Mouse (Mus musculus) C2C12 (cell line): ENCODE data around the gene Arhgef18. TPM values are rescaled to one million over a fixed set of nuclear protein-coding genes. Genes with fewer than 3 reads are reported as not detected.

Experiments
- H3K27me3 ChIP-seq: one replicate; pipeline ENCODE4 v1.6.1; 2011; ENCODE audit not compliant: control insufficient read depth, insufficient read depth, insufficient read length
- H3K36me3 ChIP-seq: one replicate; pipeline ENCODE4 v1.6.1; 2011; ENCODE audit not compliant: control insufficient read depth, insufficient read depth
- H3K4me3 ChIP-seq: one replicate; pipeline ENCODE4 v1.5.1; 2011; ENCODE audit warnings: mild to moderate bottlenecking, control low read depth; ENCODE audit not compliant: poor library complexity, insufficient read depth, severe bottlenecking
- H3K79me2 ChIP-seq: one replicate; pipeline ENCODE4 v1.6.1; 2011; ENCODE audit not compliant: control insufficient read depth, insufficient read depth
- H3K79me3 ChIP-seq: one replicate; pipeline ENCODE4 v1.6.1; 2011; ENCODE audit warnings: low read depth, control low read depth
- H3ac ChIP-seq: one replicate; pipeline ENCODE3; 2011; ENCODE audit warnings: low read depth; ENCODE audit not compliant: control insufficient read depth, insufficient read length
- CEBPB ChIP-seq: IDR thresholded peaks from one replicate; pipeline ENCODE4 v1.6.1; 2011; ENCODE audit warnings: low read depth, mild to moderate bottlenecking, control low read depth, moderate library complexity
- CTCF ChIP-seq: IDR thresholded peaks from one replicate; pipeline ENCODE4 v1.5.1; 2011; ENCODE audit not compliant: control insufficient read depth, insufficient read depth, insufficient read length
- FOSL1 ChIP-seq: IDR thresholded peaks from one replicate; pipeline ENCODE4 v1.8.0; 2011; ENCODE audit warnings: mild to moderate bottlenecking, low read length; ENCODE audit not compliant: poor library complexity, insufficient read depth, severe bottlenecking
- MAX ChIP-seq: IDR thresholded peaks from one replicate; pipeline ENCODE4 v1.6.1; 2011; ENCODE audit warnings: mild to moderate bottlenecking, control low read depth
- MYOD1 ChIP-seq: IDR thresholded peaks from one replicate; pipeline ENCODE4 v1.6.1; 2011; ENCODE audit warnings: low read depth; ENCODE audit not compliant: control insufficient read depth, insufficient read length
- MYOG ChIP-seq: IDR thresholded peaks from one replicate; pipeline ENCODE4 v1.6.1; 2011; ENCODE audit not compliant: control insufficient read depth, insufficient read length; ENCODE audit errors: extremely low read depth
- USF1 ChIP-seq: IDR thresholded peaks from one replicate; pipeline ENCODE4 v1.6.1; 2011; ENCODE audit warnings: low read depth, mild to moderate bottlenecking, control low read depth, moderate library complexity
- polyA plus RNA-seq: library from polyadenylated mRNA; unstranded; fragments of >200 nt; fragmentation: generic; extraction: Trizol; gene quantifications from one replicate; pipeline ENCODE4 v1.2.1, GENCODE M21; 2012; ENCODE audit warnings: missing spikeins

The Arhgef18 gene
- polyA plus RNA-seq, 1 experiment: 18.4 TPM

DNA sequence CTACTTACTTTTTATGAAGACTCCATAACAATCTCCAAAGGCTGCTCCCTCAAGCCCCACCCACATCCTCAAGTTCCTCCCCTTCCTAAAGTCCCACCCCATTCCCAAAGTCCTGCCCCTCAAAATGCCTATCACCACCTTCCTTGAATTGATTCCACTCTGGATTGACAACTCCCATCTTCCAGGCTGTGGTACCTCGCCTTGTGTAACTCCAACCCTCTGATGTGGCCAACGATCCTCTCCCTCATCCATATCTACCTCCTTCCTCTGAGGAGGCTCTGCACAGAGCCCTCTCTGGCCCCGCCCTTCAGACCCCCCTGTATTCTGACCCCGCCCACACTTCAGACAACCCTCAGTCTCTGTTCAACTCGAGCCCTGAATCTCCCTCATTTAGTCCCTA lies 92.4 kb downstream of the Arhgef18 start:
- Histone ChIP-seq H3K36me3 (no peaks in the 10 kb centered on the region), H3K4me3 (no peak overlapping the region), H3K79me3 (no peaks in the 10 kb centered on the region), H3ac (no peak overlapping the region), H3K27me3 (no peaks in the 10 kb centered on the region), H3K79me2 (no peaks in the 10 kb centered on the region)
- TF ChIP-seq MAX: no peak
- TF ChIP-seq CTCF: no peak
- TF ChIP-seq FOSL1: no peak
- TF ChIP-seq MYOD1: no peak
- TF ChIP-seq CEBPB: no peak
- no peak for TF ChIP-seq USF1
- TF ChIP-seq MYOG: no peak

DNA sequence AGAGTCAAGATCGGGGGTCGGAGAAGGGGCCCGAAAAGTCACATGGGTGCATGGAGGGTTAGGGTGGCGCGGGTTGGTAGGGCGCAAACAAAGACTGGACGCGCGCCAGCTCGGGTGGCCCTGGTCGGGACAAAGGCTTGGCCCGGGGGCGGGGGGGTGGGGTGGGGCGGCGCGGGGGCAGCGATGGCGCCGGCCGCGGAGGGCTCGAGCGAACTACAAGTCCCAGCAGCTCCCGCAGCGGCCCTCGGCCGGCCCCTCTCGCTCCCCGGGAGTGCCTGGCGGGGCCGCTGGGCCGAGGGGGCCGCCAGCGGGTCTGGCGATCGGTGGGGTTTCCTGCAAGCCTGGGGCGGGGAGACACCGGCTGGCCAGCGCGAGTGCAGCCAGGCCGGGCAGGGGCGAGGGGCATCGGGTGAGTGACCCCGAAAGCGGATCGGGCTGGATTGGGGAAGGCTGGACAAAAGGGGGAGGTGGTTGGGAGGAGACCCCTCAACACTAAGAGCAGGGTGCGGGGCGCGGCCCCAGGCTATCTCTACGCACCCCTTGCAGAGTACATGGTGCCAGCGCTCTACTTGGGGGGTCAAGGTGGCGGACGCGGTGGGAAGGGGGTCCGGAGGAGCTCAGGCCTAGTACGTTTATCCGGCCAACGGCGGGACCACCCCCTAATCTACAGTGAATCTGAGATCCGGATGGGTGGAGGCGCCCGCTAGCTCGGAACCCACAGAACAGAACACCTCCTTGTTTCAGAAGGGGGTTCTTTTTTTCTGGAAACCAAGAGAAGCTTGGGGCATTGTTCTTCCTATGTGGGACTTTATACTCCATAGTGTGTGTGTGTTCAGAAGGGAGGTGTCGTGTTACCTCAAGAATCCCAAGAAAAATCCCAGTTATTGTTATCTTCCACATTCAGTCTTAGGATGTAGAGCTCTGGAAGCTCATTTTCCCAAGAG lies 100.4 kb downstream of the Arhgef18 start, which contains the start of gene Zfp358:
TSS of gene Zfp358 (plus strand) at position 238 of the 944 bp plus-strand sequence.
- H3K36me3 ChIP-seq: peaks cover 3% of the 10 kb centered on the region
- no peak for TF ChIP-seq USF1
- no peak for TF ChIP-seq CEBPB
- no peak for TF ChIP-seq FOSL1
- TF ChIP-seq MAX: no peak
- no peak for TF ChIP-seq CTCF
- no peak for TF ChIP-seq MYOG
- TF ChIP-seq MYOD1: no peak

DNA sequence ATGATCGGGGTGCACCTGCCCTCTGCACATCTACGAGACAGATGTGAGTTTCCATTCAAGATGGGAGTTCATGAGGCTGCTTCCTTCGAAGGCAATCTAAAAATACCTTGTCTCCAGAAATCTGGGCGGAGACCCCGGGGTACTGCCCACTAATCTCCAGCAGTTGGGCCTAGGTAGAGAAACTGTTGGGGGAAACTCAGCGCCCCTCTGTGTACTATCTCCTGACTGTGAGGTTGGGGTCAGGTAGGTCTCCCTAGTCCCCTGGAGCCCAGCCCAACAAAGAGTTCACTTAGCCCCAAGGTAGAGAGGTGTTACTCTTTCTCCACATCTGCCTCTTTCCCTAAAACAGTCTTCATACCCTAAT lies 101.0 kb downstream of the Arhgef18 start:
- H3K79me2 ChIP-seq: peaks cover 18% of the 10 kb centered on the region
- no peaks in the 10 kb centered on the region for H3K27me3 ChIP-seq
- peak overlapping the region; percentile 74 for H3K4me3 ChIP-seq
- peaks cover 3% of the 10 kb centered on the region for H3K36me3 ChIP-seq
- peak overlapping the region; percentile 19 for H3ac ChIP-seq
- no peak for TF ChIP-seq FOSL1
- TF ChIP-seq CTCF: no peak
- TF ChIP-seq USF1: no peak
- TF ChIP-seq MYOD1: no peak
- TF ChIP-seq MAX: no peak
- no peak for TF ChIP-seq MYOG
- H3K79me3 ChIP-seq: peaks cover 3% of the 10 kb centered on the region

More for the DNA sequence above, 100.4 kb downstream of the Arhgef18 start, which contains the start of gene Zfp358:
- Histone ChIP-seq H3K79me2 (peaks cover 18% of the 10 kb centered on the region), H3K4me3 (peak within 1 kb of the TSS; percentile 74), H3K27me3 (no peaks in the 10 kb centered on the region), H3ac (peak within 1 kb of the TSS; percentile 94), H3K79me3 (peaks cover 3% of the 10 kb centered on the region)

GRCm38 (mm10) chr8:3495578-3496427 lies 103.0 kb downstream of the Arhgef18 start:
- Histone ChIP-seq H3K79me2 (peaks cover 21% of the 10 kb centered on the region), H3ac (no peak overlapping the region), H3K4me3 (no peak overlapping the region), H3K27me3 (no peaks in the 10 kb centered on the region), H3K36me3 (peaks cover 3% of the 10 kb centered on the region), H3K79me3 (peaks cover 5% of the 10 kb centered on the region)
- TF ChIP-seq MYOG (no peak), CEBPB (no peak), MYOD1 (no peak)

GRCm38 (mm10) chr8:3496428-3496748 lies 103.6 kb downstream of the Arhgef18 start:
- H3ac ChIP-seq: no peak overlapping the region
- TF ChIP-seq CTCF: no peak
- no peak for TF ChIP-seq FOSL1
- no peak for TF ChIP-seq USF1
- TF ChIP-seq CEBPB: no peak
- no peak for TF ChIP-seq MAX
- TF ChIP-seq MYOD1: no peak
- no peak for TF ChIP-seq MYOG
- no peak overlapping the region for H3K4me3 ChIP-seq
- no peaks in the 10 kb centered on the region for H3K27me3 ChIP-seq
- peaks cover 3% of the 10 kb centered on the region for H3K36me3 ChIP-seq
- peaks cover 7% of the 10 kb centered on the region for H3K79me3 ChIP-seq
- peaks cover 27% of the 10 kb centered on the region for H3K79me2 ChIP-seq
